Mouse (Mus musculus) MEL (cell line): ENCODE data around the gene Olfr90. TPM values are rescaled to one million over a fixed set of nuclear protein-coding genes. Genes with fewer than 3 reads are reported as not detected.

ENCODE experiments used
- DNase-seq: peaks from one replicate; pipeline ENCODE4 v3.0.0; 2011; ENCODE audit warnings: low read depth, low spot score
- H3K27ac ChIP-seq: 2 replicates; pipeline ENCODE4 v1.5.1; 2012; ENCODE audit warnings: low read depth, mild to moderate bottlenecking, control low read depth, low read length, moderate library complexity; ENCODE audit not compliant: control insufficient read depth
- H3K27me3 ChIP-seq, 2 experiments: fragments of 150-350 bp in 1 of 2; sonication (generic) in 1 of 2; 2 replicates each; pipeline ENCODE4 v1.6.1; 2012; ENCODE audit warnings: low read length in 2 of 2, mild to moderate bottlenecking in 2 of 2, improper control_type of control experiment in 1 of 2, moderate library complexity in 1 of 2; ENCODE audit not compliant: insufficient read depth in 2 of 2, control insufficient read depth in 1 of 2
- H3K36me3 ChIP-seq, 2 experiments: 2 replicates each; pipeline ENCODE4 v1.6.1; 2012 to 2014; ENCODE audit warnings: low read length in 2 of 2, improper control_type of control experiment in 1 of 2, inconsistent platforms in 1 of 2, mild to moderate bottlenecking in 1 of 2; ENCODE audit not compliant: insufficient read depth in 2 of 2, control insufficient read depth in 1 of 2
- H3K4me1 ChIP-seq, 2 experiments: fragments of 150-350 bp in 1 of 2; sonication (generic) in 1 of 2; 2 replicates each; pipeline ENCODE4 v1.6.1; 2012; ENCODE audit warnings: low read length in 2 of 2, improper control_type of control experiment in 1 of 2, mild to moderate bottlenecking in 1 of 2; ENCODE audit not compliant: insufficient read depth in 2 of 2, control insufficient read depth in 1 of 2
- H3K4me3 ChIP-seq, 2 experiments: fragments of 150-350 bp in 1 of 2; sonication (generic) in 1 of 2; 2 replicates each; pipeline ENCODE4 v1.5.1; 2012; ENCODE audit warnings: low read depth in 2 of 2, low read length in 2 of 2, mild to moderate bottlenecking in 2 of 2, moderate library complexity in 2 of 2, control low read depth in 1 of 2, improper control_type of control experiment in 1 of 2; ENCODE audit not compliant: control insufficient read depth in 1 of 2, insufficient read depth in 1 of 2
- H3K79me2 ChIP-seq: 2 replicates; pipeline ENCODE4 v1.6.1; 2012; ENCODE audit warnings: mild to moderate bottlenecking, low read length, moderate library complexity; ENCODE audit not compliant: control insufficient read depth, poor library complexity, insufficient read depth
- H3K9ac ChIP-seq: 2 replicates; pipeline ENCODE4 v1.6.1; 2012; ENCODE audit warnings: low read depth, mild to moderate bottlenecking, control low read depth, low read length, moderate library complexity; ENCODE audit not compliant: control insufficient read depth, poor library complexity, severe bottlenecking
- H3K9me3 ChIP-seq: fragments of 150-350 bp; sonication (generic); replicated peaks from 2 replicates; pipeline ENCODE4 v1.6.1; 2012; ENCODE audit warnings: mild to moderate bottlenecking, low read length, improper control_type of control experiment, moderate library complexity; ENCODE audit not compliant: insufficient read depth
- CHD2 ChIP-seq: IDR thresholded peaks from 2 replicates; pipeline ENCODE4 v1.6.1; 2011; ENCODE audit warnings: low read length, improper control_type of control experiment
- CTCF ChIP-seq, 3 experiments: IDR thresholded peaks in 2 of 3; conservative IDR thresholded peaks in 1 of 3; 2 replicates each; pipeline ENCODE4 v1.5.1; 2011 to 2012; ENCODE audit warnings: low read length in 3 of 3, low read depth in 2 of 3, mild to moderate bottlenecking in 2 of 3, improper control_type of control experiment in 1 of 3, inconsistent platforms in 1 of 3, mixed read lengths in 1 of 3, moderate library complexity in 1 of 3; ENCODE audit not compliant: control insufficient read depth in 1 of 3, insufficient read depth in 1 of 3, poor library complexity in 1 of 3, severe bottlenecking in 1 of 3
- ELF1 ChIP-seq: IDR thresholded peaks from 2 replicates; pipeline ENCODE4 v1.6.1; 2014; ENCODE audit warnings: low read depth, mild to moderate bottlenecking, inconsistent platforms, low read length, improper control_type of control experiment, moderate library complexity
- ETS1 ChIP-seq: IDR thresholded peaks from 2 replicates; pipeline ENCODE4 v1.6.1; 2012; ENCODE audit warnings: low read depth, mild to moderate bottlenecking, inconsistent platforms, low read length, improper control_type of control experiment, moderate library complexity
- GABPA ChIP-seq: IDR thresholded peaks from 2 replicates; pipeline ENCODE4 v1.6.1; 2012; ENCODE audit warnings: low read depth, mild to moderate bottlenecking, inconsistent platforms, low read length, improper control_type of control experiment, moderate library complexity
- GATA1 ChIP-seq: IDR thresholded peaks from 2 replicates; pipeline ENCODE4 v1.6.1; 2011; ENCODE audit warnings: low read depth, low read length, improper control_type of control experiment
- JUND ChIP-seq: IDR thresholded peaks from 2 replicates; pipeline ENCODE4 v1.6.1; 2011; ENCODE audit warnings: low read depth, mild to moderate bottlenecking, improper control_type of control experiment, low read length
- MAFK ChIP-seq: IDR thresholded peaks from 2 replicates; pipeline ENCODE4 v1.6.1; 2011; ENCODE audit warnings: low read depth, mild to moderate bottlenecking, low read length, improper control_type of control experiment, borderline replicate concordance
- MAX ChIP-seq: IDR thresholded peaks from 2 replicates; pipeline ENCODE4 v1.6.1; 2011; ENCODE audit warnings: low read length, improper control_type of control experiment
- MAZ ChIP-seq: IDR thresholded peaks from 2 replicates; pipeline ENCODE4 v1.6.1; 2012; ENCODE audit warnings: low read depth, mild to moderate bottlenecking, inconsistent platforms, low read length, improper control_type of control experiment
- MXI1 ChIP-seq: IDR thresholded peaks from 2 replicates; pipeline ENCODE4 v1.6.1; 2011; ENCODE audit warnings: mild to moderate bottlenecking, low read depth, low read length, improper control_type of control experiment
- MYB ChIP-seq: IDR thresholded peaks from 2 replicates; pipeline ENCODE4 v1.6.1; 2011; ENCODE audit warnings: mild to moderate bottlenecking, low read depth, low read length, improper control_type of control experiment
- NRF1 ChIP-seq: IDR thresholded peaks from 2 replicates; pipeline ENCODE4 v1.6.1; 2014; ENCODE audit warnings: low read depth, mild to moderate bottlenecking, inconsistent platforms, low read length, improper control_type of control experiment, moderate library complexity; ENCODE audit not compliant: poor library complexity, insufficient read depth, severe bottlenecking
- POLR2A ChIP-seq, 2 experiments: IDR thresholded peaks; 2 replicates each; pipeline ENCODE4 v1.6.1; 2011 to 2012; ENCODE audit warnings: low read length in 2 of 2, mild to moderate bottlenecking in 2 of 2, control low read depth in 1 of 2, improper control_type of control experiment in 1 of 2, low read depth in 1 of 2, moderate library complexity in 1 of 2; ENCODE audit not compliant: control insufficient read depth in 1 of 2, insufficient read depth in 1 of 2, poor library complexity in 1 of 2
- POLR2AphosphoS2 ChIP-seq: IDR thresholded peaks from 2 replicates; pipeline ENCODE4 v1.6.1; 2011; ENCODE audit warnings: low read length, improper control_type of control experiment
- POLR2AphosphoS5 ChIP-seq: IDR thresholded peaks from 2 replicates; pipeline ENCODE4 v1.6.1; 2012; ENCODE audit warnings: low read depth, borderline replicate concordance, mild to moderate bottlenecking, inconsistent platforms, low read length, moderate library complexity, mixed read lengths
- RCOR1 ChIP-seq: IDR thresholded peaks from 2 replicates; pipeline ENCODE4 v1.6.1; 2012; ENCODE audit warnings: low read depth, mild to moderate bottlenecking, inconsistent platforms, low read length, improper control_type of control experiment
- SMC3 ChIP-seq: IDR thresholded peaks from 2 replicates; pipeline ENCODE4 v1.6.1; 2011; ENCODE audit warnings: low read depth, low read length, improper control_type of control experiment
- TAL1 ChIP-seq: IDR thresholded peaks from 2 replicates; pipeline ENCODE4 v1.6.1; 2012; ENCODE audit warnings: mild to moderate bottlenecking, inconsistent platforms, low read length, moderate library complexity, mixed read lengths
- TBP ChIP-seq: IDR thresholded peaks from 2 replicates; pipeline ENCODE4 v1.8.0; 2011; ENCODE audit warnings: low read depth, low read length, improper control_type of control experiment
- TCF12 ChIP-seq: IDR thresholded peaks from 2 replicates; pipeline ENCODE4 v1.6.1; 2014; ENCODE audit warnings: low read depth, mild to moderate bottlenecking, inconsistent platforms, low read length, improper control_type of control experiment, moderate library complexity
- ZNF384 ChIP-seq: IDR thresholded peaks from 2 replicates; pipeline ENCODE4 v1.6.1; 2012; ENCODE audit warnings: low read depth, mild to moderate bottlenecking, inconsistent platforms, low read length, improper control_type of control experiment
- polyA plus RNA-seq, 2 experiments: library from polyadenylated mRNA; stranded (reverse) in 1 of 2; unstranded in 1 of 2; fragments of >175 nt in 1 of 2; fragments of >200 nt in 1 of 2; gene quantifications; 2 replicates each; pipeline versions ENCODE4 v1.2.1 to v1.2.4; 2012; ENCODE audit warnings: low replicate concordance in 2 of 2, low read depth in 1 of 2; ENCODE audit not compliant: insufficient read length in 2 of 2, insufficient read depth in 1 of 2, missing spikeins in 1 of 2
- total RNA-seq: library from RNA; depleted of rRNA; stranded (reverse); fragments of 300-350 nt; gene quantifications from 2 replicates; pipeline ENCODE4 v1.2.3, GENCODE M21; 2012

The Olfr90 gene
- total and polyA plus RNA-seq, 3 experiments = 0.08 TPM; not detected in 1

DNA sequence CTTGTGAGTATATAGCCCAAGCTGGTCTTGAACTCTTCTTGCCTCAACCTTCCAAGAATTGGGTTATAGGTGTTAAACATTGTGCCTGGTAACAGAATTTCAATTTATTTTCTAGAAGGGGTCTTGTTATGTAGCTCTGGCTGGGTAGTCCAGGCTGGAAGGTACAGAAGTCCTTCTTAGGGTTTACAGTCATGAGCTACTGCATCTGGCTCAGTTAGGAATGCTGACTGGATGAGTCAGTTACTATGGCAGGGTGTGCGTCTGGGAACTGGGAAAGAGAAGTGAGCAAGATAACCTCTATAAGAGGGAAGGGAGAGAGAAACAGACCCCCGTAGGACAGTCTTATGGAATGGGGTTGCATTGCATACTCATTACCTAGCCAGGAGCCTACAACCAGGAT is 12.5 kb downstream of the Olfr90 start:
- no peaks in the 10 kb centered on the region for H3K36me3 ChIP-seq
- no peaks in the 10 kb centered on the region for H3K9me3 ChIP-seq
- no peak overlapping the region for H3K27ac ChIP-seq
- no peaks in the 10 kb centered on the region for H3K79me2 ChIP-seq
- no peaks in the 10 kb centered on the region for H3K27me3 ChIP-seq
- no peaks in the 10 kb centered on the region for H3K4me1 ChIP-seq
- DNase-seq = no peak
- H3K9ac ChIP-seq = no peak overlapping the region
- TF ChIP-seq MAFK (no peak), NRF1 (no peak), SMC3 (no peak), TCF12 (no peak), MYB (no peak), MXI1 (no peak), MAZ (no peak), MAX (no peak)
- H3K4me3 ChIP-seq = no peak overlapping the region

- H3K4me3 ChIP-seq = no peak overlapping the region
- no peaks in the 10 kb centered on the region for H3K9me3 ChIP-seq
- H3K4me1 ChIP-seq = no peaks in the 10 kb centered on the region
- no peaks in the 10 kb centered on the region for H3K36me3 ChIP-seq
- H3K27ac ChIP-seq = no peak overlapping the region
- TF ChIP-seq MAX = no peak
- no peak for TF ChIP-seq POLR2AphosphoS5
- no peak for TF ChIP-seq POLR2AphosphoS2
- TF ChIP-seq MAFK = no peak
- TF ChIP-seq CTCF (IDR thresholded peaks at IDR 0.05 in 2 of 3, conservative IDR thresholded peaks at IDR 0.05 in 1 of 3; ENCODE audit: control insufficient read depth in 1 of 3, insufficient read depth in 1 of 3, low read depth in 2 of 3, low read length in 3 of 3, poor library complexity in 1 of 3, severe bottlenecking in 1 of 3) = no peak
- TF ChIP-seq POLR2A (IDR thresholded peaks at IDR 0.05; ENCODE audit: control insufficient read depth in 1 of 2, insufficient read depth in 1 of 2, low read depth in 1 of 2, low read length in 2 of 2, poor library complexity in 1 of 2) = no peak
- no peak for TF ChIP-seq NRF1
- TF ChIP-seq ETS1 = no peak
- no peak for TF ChIP-seq TBP
- TF ChIP-seq ZNF384 = no peak
- no peak for TF ChIP-seq GATA1
- no peak for TF ChIP-seq GABPA
- TF ChIP-seq RCOR1 = no peak
- TF ChIP-seq JUND = no peak
- TF ChIP-seq CHD2 = no peak
- TF ChIP-seq ELF1 = no peak
- no peak for TF ChIP-seq TAL1
- DNase-seq = no peak
- no peak overlapping the region for H3K9ac ChIP-seq
- H3K27me3 ChIP-seq = no peaks in the 10 kb centered on the region
- H3K79me2 ChIP-seq = no peaks in the 10 kb centered on the region
Observed at GRCm38 (mm10) chr17:37075181-37075580, 13.1 kb downstream of the Olfr90 start.
